Mouse (Mus musculus): ENCODE data around the gene Ccne1. TPM values are rescaled to one million over a fixed set of nuclear protein-coding genes. Genes with fewer than 3 reads are reported as not detected.
"Not testable (repeated sequence)": the region's sequence is repeated elsewhere in the genome, so short reads cannot be mapped to it uniquely, and the experiment has no call there.

Gene Ccne1
- polyA plus RNA-seq, 1 experiment from 2014 or later: 23.5 TPM

- Histone ChIP-seq H3K4me1 (replicated peaks) (no peaks in the 10 kb centered on the region), H3K27ac (no peak overlapping the region), H3K36me3 (no peaks in the 10 kb centered on the region), H3K4me3 (no peak overlapping the region), H3K9ac (no peak overlapping the region), H3K9me3 (replicated peaks) (no peaks in the 10 kb centered on the region), H3K27me3 (no peaks in the 10 kb centered on the region), H3K4me2 (no peak overlapping the region)
- 80% methylated on average over 6 of the region's 6 CpGs for WGBS
- ATAC-seq (replicated peaks; ENCODE audit: insufficient number of reproducible peaks, insufficient read depth, low FRiP score, low read depth): no peak
Observed at GRCm38 (mm10) chr7:38129491-38129890, 22.2 kb upstream of the Ccne1 start.

GRCm38 (mm10) chr7:38128256-38128655, 20.9 kb upstream of the Ccne1 start:
- not testable (repeated sequence) for H3K27ac ChIP-seq; H3K9ac ChIP-seq; H3K9me3 ChIP-seq (replicated peaks); ATAC-seq (replicated peaks; ENCODE audit: insufficient number of reproducible peaks, insufficient read depth, low FRiP score, low read depth); H3K4me3 ChIP-seq; H3K4me1 ChIP-seq (replicated peaks); H3K36me3 ChIP-seq; H3K4me2 ChIP-seq; H3K27me3 ChIP-seq
- WGBS: 41% methylated on average over 5 of the region's 5 CpGs

DNA sequence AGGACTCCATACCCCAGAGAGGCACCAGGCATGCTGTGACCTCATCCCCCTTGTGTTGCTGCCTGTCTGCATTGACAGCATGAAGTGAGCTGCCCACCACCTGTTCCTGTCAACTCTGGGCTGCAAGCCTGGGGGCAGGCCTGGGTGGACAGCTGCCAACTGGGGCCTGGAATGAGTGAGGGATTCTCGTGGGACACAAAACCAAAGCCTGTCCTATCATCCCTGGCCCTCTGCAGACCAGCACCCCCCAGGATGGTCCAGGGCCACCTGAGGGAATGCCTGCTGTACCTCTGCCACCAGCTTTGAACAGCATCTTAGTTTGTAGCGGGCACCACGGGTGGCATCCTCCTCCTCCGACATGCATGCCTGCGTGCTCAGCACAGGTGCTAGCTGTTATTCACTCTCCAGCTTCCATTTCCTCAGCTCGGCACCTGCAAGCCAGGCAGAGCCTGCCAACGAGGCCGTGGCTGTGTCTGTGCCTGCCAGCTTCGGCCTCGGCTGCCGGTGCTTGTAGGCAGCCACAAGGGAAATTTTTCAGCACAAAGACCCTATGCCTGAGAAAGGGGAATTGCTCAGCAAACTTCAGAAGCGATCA, 18.3 kb upstream of the Ccne1 start:
- Histone ChIP-seq H3K4me3 (no peak overlapping the region), H3K27me3 (no peaks in the 10 kb centered on the region), H3K4me2 (no peak overlapping the region), H3K36me3 (no peaks in the 10 kb centered on the region), H3K9ac (no peak overlapping the region), H3K4me1 (replicated peaks) (no peaks in the 10 kb centered on the region), H3K9me3 (replicated peaks) (no peaks in the 10 kb centered on the region), H3K27ac (no peak overlapping the region)
- WGBS: 74% methylated on average over 12 of the region's 12 CpGs
- ATAC-seq (replicated peaks; ENCODE audit: insufficient number of reproducible peaks, insufficient read depth, low FRiP score, low read depth): no peak

DNA sequence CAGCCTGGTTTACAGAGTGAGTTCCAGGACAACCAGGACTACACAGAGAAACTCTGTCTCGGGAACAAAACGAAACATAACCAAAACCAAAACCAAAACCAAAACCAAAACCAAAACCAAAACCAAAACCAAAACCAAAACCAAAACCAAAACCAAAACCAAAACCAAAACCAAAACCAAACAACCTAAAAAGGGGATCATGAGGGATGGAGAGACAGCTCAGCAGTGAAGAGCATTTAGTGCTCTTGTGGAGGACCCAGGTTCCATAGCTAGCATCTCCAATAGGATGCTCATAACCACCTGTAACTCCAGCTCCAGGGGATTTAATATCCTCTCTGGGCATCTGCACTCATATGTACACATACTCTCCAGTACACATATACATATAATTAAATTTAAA, 16.8 kb upstream of the Ccne1 start:
- not testable (repeated sequence) for H3K4me2 ChIP-seq; ATAC-seq (replicated peaks; ENCODE audit: insufficient number of reproducible peaks, insufficient read depth, low FRiP score, low read depth); H3K9me3 ChIP-seq (replicated peaks); H3K27ac ChIP-seq; H3K36me3 ChIP-seq; H3K27me3 ChIP-seq; H3K9ac ChIP-seq; H3K4me3 ChIP-seq; H3K4me1 ChIP-seq (replicated peaks)
- 86% methylated on average over 2 of the region's 2 CpGs for WGBS

GRCm38 (mm10) chr7:38118594-38118993, 11.3 kb upstream of the Ccne1 start:
- no peaks in the 10 kb centered on the region; the same call in 1 of the 2 replicates for H3K27me3 ChIP-seq
- no peaks in the 10 kb centered on the region for H3K9me3 ChIP-seq (replicated peaks)
- H3K36me3 ChIP-seq: no peaks in the 10 kb centered on the region
- WGBS: 6% methylated on average over 1 of the region's 1 CpGs
- no peak for ATAC-seq (replicated peaks; ENCODE audit: insufficient number of reproducible peaks, insufficient read depth, low FRiP score, low read depth)
- no peaks in the 10 kb centered on the region for H3K4me1 ChIP-seq (replicated peaks)
- H3K27ac ChIP-seq: no peak overlapping the region
- no peak overlapping the region for H3K9ac ChIP-seq
- H3K4me2 ChIP-seq: no peak overlapping the region
- H3K4me3 ChIP-seq: no peak overlapping the region

DNA sequence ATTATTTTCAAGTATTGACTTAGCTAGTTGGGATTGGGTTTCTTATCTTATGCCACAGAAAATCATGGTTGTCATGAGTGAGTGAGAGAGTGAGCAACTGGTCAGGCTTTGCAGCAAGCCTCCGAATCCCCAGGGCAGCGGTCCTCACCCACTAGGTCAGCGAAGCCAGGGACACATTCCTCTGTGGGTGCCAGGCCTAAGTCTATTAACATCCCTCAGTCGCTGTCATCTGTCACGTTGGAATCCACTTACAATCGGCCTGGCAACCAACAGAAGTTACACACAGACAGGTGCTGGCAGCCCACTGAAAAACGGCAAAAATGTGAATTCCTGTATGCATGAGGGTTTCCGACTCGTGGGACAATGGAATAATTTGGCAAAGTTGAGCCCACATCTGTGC, 5.1 kb upstream of the Ccne1 start:
- H3K9ac ChIP-seq: no peak overlapping the region
- H3K4me2 ChIP-seq: no peak overlapping the region
- H3K9me3 ChIP-seq (replicated peaks): no peaks in the 10 kb centered on the region
- no peak for ATAC-seq (replicated peaks; ENCODE audit: insufficient number of reproducible peaks, insufficient read depth, low FRiP score, low read depth)
- 78% methylated on average over 9 of the region's 9 CpGs for WGBS
- no peaks in the 10 kb centered on the region for H3K27me3 ChIP-seq
- H3K36me3 ChIP-seq: no peaks in the 10 kb centered on the region
- peaks cover 18% of the 10 kb centered on the region for H3K4me1 ChIP-seq (replicated peaks)
- H3K4me3 ChIP-seq: no peak overlapping the region
- no peak overlapping the region for H3K27ac ChIP-seq

- WGBS: 44% methylated on average over 3 of the region's 3 CpGs
- Histone ChIP-seq H3K4me2 (no peak overlapping the region), H3K4me1 (replicated peaks) (peaks cover 18% of the 10 kb centered on the region), H3K27me3 (no peaks in the 10 kb centered on the region), H3K27ac (0 out of 2 replicates have a peak overlapping the region, but pooled peaks have one; percentile 38), H3K36me3 (no peaks in the 10 kb centered on the region), H3K9ac (no peak overlapping the region; the same call in 1 of the 2 replicates), H3K4me3 (no peak overlapping the region), H3K9me3 (replicated peaks) (no peaks in the 10 kb centered on the region)
- ATAC-seq (replicated peaks; ENCODE audit: insufficient number of reproducible peaks, insufficient read depth, low FRiP score, low read depth): 0 out of 2 replicates have a peak, but pooled peaks have one; percentile 19
Observed at GRCm38 (mm10) chr7:38111996-38112395, 4.7 kb upstream of the Ccne1 start.

- Histone ChIP-seq H3K27ac (peak overlapping the region; percentile 63; the same call in 1 of the 2 replicates), H3K9ac (peak overlapping the region; percentile 73), H3K4me1 (replicated peaks) (peaks cover 30% of the 10 kb centered on the region), H3K27me3 (no peaks in the 10 kb centered on the region), H3K4me3 (peak overlapping the region; percentile 75), H3K36me3 (peaks cover 3% of the 10 kb centered on the region; the same call in 1 of the 2 replicates), H3K4me2 (peak overlapping the region; percentile 95), H3K9me3 (replicated peaks) (no peaks in the 10 kb centered on the region)
- no peak for ATAC-seq (replicated peaks; ENCODE audit: insufficient number of reproducible peaks, insufficient read depth, low FRiP score, low read depth)
- WGBS: 24% methylated on average over 10 of the region's 10 CpGs
Observed at GRCm38 (mm10) chr7:38108260-38108632, 912 bp upstream of the Ccne1 start.

GRCm38 (mm10) chr7:38106711-38107311, 523 bp downstream of the Ccne1 start:
- Histone ChIP-seq H3K27me3 (no peaks in the 10 kb centered on the region), H3K4me3 (peak overlapping the region; percentile 75), H3K4me1 (replicated peaks) (peaks cover 21% of the 10 kb centered on the region), H3K4me2 (peak overlapping the region; percentile 95), H3K36me3 (peaks cover 10% of the 10 kb centered on the region), H3K9ac (peak overlapping the region; percentile 71), H3K27ac (peak overlapping the region; percentile 38), H3K9me3 (replicated peaks) (no peaks in the 10 kb centered on the region)
- peak; percentile 15 for ATAC-seq (replicated peaks; ENCODE audit: insufficient number of reproducible peaks, insufficient read depth, low FRiP score, low read depth)
- WGBS: under 1% methylated on average over 47 of the region's 47 CpGs

DNA sequence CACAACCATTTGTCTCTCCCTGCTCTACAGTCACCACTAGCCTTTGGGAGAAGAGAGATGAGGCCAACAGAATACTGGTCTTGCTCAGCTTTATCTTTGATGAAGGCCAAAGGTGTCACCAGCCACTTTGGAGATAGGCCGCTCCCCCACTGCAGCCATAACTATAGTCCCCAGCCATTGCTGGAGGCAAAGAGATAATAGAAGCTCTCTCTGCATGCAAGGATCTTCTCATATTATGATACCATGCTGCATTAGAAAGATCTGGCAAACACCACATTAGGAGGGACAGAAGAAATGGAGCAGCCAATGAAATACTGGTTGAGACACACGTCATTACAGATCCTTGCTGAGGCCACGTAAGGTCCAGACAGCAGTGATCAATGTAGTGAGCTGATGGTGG, 2.0 kb downstream of the Ccne1 start:
- Histone ChIP-seq H3K4me3 (peak overlapping the region; percentile 75; the same call in 1 of the 2 replicates), H3K27ac (no peak overlapping the region), H3K9me3 (replicated peaks) (no peaks in the 10 kb centered on the region), H3K9ac (no peak overlapping the region), H3K4me2 (peak overlapping the region; percentile 95), H3K36me3 (peaks cover 23% of the 10 kb centered on the region), H3K27me3 (no peaks in the 10 kb centered on the region), H3K4me1 (replicated peaks) (peaks cover 19% of the 10 kb centered on the region)
- WGBS: 85% methylated on average over 3 of the region's 3 CpGs
- no peak for ATAC-seq (replicated peaks; ENCODE audit: insufficient number of reproducible peaks, insufficient read depth, low FRiP score, low read depth)

DNA sequence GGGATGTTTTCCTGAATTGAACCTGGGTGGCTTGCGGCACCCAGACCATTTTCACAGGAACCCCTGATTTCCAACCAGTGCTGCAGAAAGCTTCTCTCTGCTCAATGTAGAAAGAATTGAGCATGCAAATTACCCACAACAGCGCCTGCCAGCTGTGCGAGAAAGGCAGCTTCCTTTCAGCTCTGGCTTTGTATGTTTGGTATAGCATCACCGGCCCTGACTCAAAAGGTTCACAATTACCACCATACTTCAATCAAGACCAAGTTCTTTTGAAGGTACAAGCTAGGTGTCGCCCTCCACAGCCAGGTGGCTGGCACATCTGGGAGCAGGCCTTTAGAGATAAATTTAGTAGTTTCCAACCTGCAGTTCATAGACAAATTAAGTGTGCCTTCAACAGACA, 3.2 kb downstream of the Ccne1 start:
- peaks cover 36% of the 10 kb centered on the region for H3K36me3 ChIP-seq
- no peak overlapping the region for H3K9ac ChIP-seq
- H3K27ac ChIP-seq: no peak overlapping the region
- H3K4me2 ChIP-seq: no peak overlapping the region
- peaks cover 19% of the 10 kb centered on the region for H3K4me1 ChIP-seq (replicated peaks)
- ATAC-seq (replicated peaks; ENCODE audit: insufficient number of reproducible peaks, insufficient read depth, low FRiP score, low read depth): no peak
- H3K4me3 ChIP-seq: no peak overlapping the region
- no peaks in the 10 kb centered on the region for H3K9me3 ChIP-seq (replicated peaks)
- WGBS: 85% methylated on average over 5 of the region's 5 CpGs
- H3K27me3 ChIP-seq: no peaks in the 10 kb centered on the region

DNA sequence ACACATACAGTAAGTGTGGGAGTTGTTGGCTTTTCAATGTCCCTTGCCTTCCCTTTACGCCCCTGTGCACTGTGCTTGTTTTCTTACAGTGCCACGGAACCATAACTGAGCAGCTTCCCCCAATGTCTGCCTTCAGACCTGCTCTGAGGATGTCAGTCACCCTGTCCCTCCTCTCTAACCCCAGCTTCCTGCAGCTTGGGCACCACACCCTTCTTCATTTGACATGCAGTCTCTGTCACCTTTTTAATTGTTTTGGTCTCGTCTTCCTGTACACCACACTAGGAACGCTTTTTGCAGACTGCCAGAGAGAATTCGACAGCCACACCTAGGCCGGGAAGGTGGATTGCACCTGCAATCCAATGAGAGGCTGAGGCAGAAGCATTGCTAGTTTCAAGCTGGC, 13.0 kb downstream of the Ccne1 start:
- Histone ChIP-seq H3K4me1 (replicated peaks) (no peaks in the 10 kb centered on the region), H3K27me3 (no peaks in the 10 kb centered on the region), H3K27ac (no peak overlapping the region), H3K9me3 (replicated peaks) (no peaks in the 10 kb centered on the region), H3K4me2 (no peak overlapping the region), H3K9ac (no peak overlapping the region), H3K4me3 (no peak overlapping the region), H3K36me3 (peaks cover 23% of the 10 kb centered on the region)
- 74% methylated on average over 6 of the region's 6 CpGs for WGBS
- no peak for ATAC-seq (replicated peaks; ENCODE audit: insufficient number of reproducible peaks, insufficient read depth, low FRiP score, low read depth)

Measured in heart, embryonic 15.5 days (tissue).